Mouse (Mus musculus): Measurements from ENCODE around the gene Ovol2. TPM values are rescaled to one million over a fixed set of nuclear protein-coding genes. Genes with fewer than 3 reads are reported as not detected.

The Ovol2 gene
- polyA plus RNA-seq, 1 experiment, result 15.0 TPM

DNA sequence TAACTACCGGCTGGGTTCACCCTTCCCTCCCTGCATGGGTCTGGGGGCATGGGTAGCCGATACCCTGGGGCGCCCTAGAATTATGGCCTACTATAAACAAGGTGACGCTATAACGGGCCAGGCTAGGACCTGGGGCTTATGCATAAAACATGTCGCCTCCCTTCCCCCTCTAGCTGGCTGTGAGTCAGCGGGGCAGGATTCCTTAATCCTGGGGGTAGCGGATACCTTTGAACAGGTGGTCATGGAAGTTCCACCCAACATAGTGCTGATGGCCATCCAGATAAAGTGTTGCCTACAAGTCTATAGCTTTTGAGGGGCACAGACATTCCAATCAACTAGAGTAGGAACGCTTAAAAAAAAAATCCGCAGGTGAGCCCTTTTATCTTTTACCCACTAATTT, 2.0 kb downstream of the Ovol2 start:
- H3K4me1 ChIP-seq (ENCODE audit: control insufficient read depth, insufficient read depth, low read length), result no peaks in the 10 kb centered on the region
- no peak overlapping the region for H3K27ac ChIP-seq (ENCODE audit: insufficient read depth, low read length)
- peak overlapping the region; percentile 91 for H3K4me3 ChIP-seq (ENCODE audit: insufficient read depth, low read length)
- no peak for TF ChIP-seq CTCF (IDR thresholded peaks at IDR 0.05; ENCODE audit: extremely low read depth, insufficient read depth, low read length)
- no peak for TF ChIP-seq POLR2A (IDR thresholded peaks at IDR 0.05; ENCODE audit: extremely low read depth, insufficient read depth, low read length)

DNA sequence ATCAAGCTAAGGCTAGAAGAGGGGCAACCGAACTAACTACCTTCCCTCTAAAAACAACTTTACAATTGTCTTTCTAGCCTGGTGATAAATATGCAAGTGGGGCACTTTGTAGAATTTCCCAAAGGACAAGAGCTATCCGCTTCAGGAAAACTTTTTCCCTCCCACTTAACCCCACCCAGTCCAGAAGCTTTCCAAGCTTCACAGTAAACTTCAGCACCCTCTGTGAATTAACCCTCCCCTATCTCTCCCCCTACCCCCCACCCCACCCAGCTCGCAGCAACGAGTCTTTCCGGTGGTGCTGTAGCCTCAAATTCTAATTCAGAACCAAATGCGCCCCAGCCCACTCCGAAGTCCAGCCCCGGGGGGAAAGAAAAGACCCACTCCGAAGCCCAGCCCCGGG, 2.5 kb downstream of the Ovol2 start:
- Histone ChIP-seq H3K4me3 (ENCODE audit: insufficient read depth, low read length) (peak overlapping the region; percentile 91), H3K4me1 (ENCODE audit: control insufficient read depth, insufficient read depth, low read length) (no peaks in the 10 kb centered on the region), H3K27ac (ENCODE audit: insufficient read depth, low read length) (no peak overlapping the region)
- no peak for TF ChIP-seq POLR2A (IDR thresholded peaks at IDR 0.05; ENCODE audit: extremely low read depth, insufficient read depth, low read length)
- no peak for TF ChIP-seq CTCF (IDR thresholded peaks at IDR 0.05; ENCODE audit: extremely low read depth, insufficient read depth, low read length)

DNA sequence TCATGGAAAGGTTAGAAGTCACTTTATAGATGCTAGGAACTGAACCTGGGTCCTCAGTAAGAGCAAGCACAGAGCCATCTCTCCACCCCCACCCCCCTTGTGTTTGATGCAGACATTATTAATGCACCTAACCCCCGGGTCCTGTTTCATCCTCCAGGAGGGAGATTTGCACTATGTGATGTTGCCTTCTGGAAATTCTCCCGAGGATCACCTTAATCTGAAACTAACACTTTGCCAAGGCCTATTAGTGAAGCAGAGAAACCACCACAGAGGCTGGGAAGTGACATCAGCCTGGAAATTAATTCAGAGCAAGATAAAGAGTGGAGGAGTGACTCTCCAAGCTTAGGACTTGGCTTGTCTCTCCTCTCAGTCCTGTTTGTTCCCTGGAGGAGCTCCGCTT, 7.7 kb downstream of the Ovol2 start:
- peaks cover 2% of the 10 kb centered on the region; the same call in 1 of the 2 replicates for H3K4me1 ChIP-seq (ENCODE audit: control insufficient read depth, insufficient read depth, low read length)
- TF ChIP-seq CTCF (IDR thresholded peaks at IDR 0.05; ENCODE audit: extremely low read depth, insufficient read depth, low read length) (no peak), POLR2A (IDR thresholded peaks at IDR 0.05; ENCODE audit: extremely low read depth, insufficient read depth, low read length) (no peak)
- no peak overlapping the region for H3K4me3 ChIP-seq (ENCODE audit: insufficient read depth, low read length)
- H3K27ac ChIP-seq (ENCODE audit: insufficient read depth, low read length), result no peak overlapping the region

DNA sequence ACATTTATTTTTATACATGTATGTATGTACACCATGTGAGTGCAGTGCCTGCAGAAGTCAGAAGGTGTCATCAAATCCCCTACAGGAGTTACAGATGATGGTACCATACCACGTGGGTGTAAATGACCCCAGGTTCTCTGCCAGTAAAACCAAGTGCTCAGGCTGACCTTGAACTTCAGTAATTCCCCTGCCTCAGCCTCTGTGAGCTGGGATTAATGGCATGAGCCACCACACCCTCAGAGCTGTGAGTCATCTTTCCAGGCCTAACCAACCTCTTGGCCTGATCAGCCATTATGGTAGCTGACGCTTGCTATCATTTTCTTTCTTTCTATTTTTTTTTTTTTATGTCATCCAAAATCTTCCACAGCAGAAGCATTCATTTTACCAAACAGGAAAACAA, 20.6 kb downstream of the Ovol2 start:
- Histone ChIP-seq H3K4me3 (ENCODE audit: insufficient read depth, low read length) (no peak overlapping the region), H3K4me1 (ENCODE audit: control insufficient read depth, insufficient read depth, low read length) (no peaks in the 10 kb centered on the region), H3K27ac (ENCODE audit: insufficient read depth, low read length) (no peak overlapping the region)
- TF ChIP-seq POLR2A (IDR thresholded peaks at IDR 0.05; ENCODE audit: extremely low read depth, insufficient read depth, low read length), result no peak
- no peak for TF ChIP-seq CTCF (IDR thresholded peaks at IDR 0.05; ENCODE audit: extremely low read depth, insufficient read depth, low read length)

DNA sequence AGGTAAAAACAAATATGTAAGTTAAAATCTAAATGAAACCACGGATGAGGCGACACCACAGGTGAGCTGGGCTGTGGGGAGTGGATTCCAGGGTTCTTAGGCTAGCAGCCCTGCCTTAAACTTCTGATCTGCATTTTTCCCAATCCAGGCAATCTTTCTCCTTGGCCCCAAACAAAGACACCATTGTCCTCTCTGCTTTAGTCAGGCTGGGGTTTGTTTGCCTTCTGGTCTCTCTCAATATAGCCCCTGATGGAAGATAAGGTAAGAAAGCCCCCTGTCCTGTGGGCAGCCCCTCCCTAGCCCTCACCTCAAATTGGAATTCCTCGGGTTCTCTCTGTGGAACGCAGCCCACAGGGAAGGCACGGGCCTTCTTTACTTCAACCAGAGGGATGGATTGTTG, 21.7 kb downstream of the Ovol2 start:
- no peak for TF ChIP-seq POLR2A (IDR thresholded peaks at IDR 0.05; ENCODE audit: extremely low read depth, insufficient read depth, low read length)
- no peak for TF ChIP-seq CTCF (IDR thresholded peaks at IDR 0.05; ENCODE audit: extremely low read depth, insufficient read depth, low read length)
- H3K4me3 ChIP-seq (ENCODE audit: insufficient read depth, low read length), result no peak overlapping the region
- H3K27ac ChIP-seq (ENCODE audit: insufficient read depth, low read length), result no peak overlapping the region
- no peaks in the 10 kb centered on the region for H3K4me1 ChIP-seq (ENCODE audit: control insufficient read depth, insufficient read depth, low read length)

DNA sequence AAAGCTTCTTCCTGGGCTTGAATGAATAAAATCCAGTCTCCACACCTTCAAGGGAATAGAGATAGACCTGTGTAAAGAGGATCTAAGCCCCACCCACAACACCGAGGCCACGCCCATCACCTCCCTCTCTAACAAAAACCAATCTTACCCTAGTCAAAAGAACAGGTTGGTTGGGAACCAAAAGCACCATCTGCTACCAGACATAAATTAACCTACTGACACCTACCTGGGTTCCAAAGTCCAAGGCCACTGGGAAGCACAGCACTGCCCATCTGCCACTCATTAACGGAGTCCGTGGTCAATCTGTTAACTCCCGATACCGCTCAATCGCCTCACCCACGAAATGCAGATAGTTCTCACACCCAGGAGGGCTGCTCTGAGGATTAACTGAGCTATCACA, 23.4 kb downstream of the Ovol2 start:
- no peak overlapping the region for H3K27ac ChIP-seq (ENCODE audit: insufficient read depth, low read length)
- no peak for TF ChIP-seq CTCF (IDR thresholded peaks at IDR 0.05; ENCODE audit: extremely low read depth, insufficient read depth, low read length)
- no peaks in the 10 kb centered on the region for H3K4me1 ChIP-seq (ENCODE audit: control insufficient read depth, insufficient read depth, low read length)
- no peak overlapping the region for H3K4me3 ChIP-seq (ENCODE audit: insufficient read depth, low read length)

DNA sequence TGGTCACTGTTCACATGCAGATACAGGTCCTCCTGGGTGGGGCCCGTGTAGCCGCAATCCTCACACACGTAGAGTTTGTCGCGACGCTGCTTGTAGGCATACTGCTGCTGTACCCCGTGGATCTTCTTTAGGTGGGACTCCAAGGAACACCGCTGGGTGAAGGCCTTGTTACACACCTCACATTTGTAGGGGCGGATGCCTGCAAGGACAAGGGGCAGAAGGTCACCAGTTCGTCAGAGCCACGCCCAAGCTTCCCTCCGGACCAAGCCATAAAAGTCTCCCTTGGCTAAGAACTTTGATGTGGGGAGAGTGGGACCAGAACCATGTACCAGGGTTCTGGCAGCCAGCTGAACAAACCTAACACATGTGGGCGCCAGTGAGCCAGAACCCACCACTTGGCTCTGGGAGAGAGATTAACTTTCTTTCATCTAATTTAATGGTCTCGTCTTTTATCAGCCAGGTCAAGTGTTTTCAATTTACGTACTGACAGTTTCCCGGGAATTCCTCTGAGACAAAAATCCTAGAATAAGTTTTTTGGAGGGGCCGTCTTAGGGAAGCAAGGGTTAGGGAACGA, 26.1 kb downstream of the Ovol2 start:
- Histone ChIP-seq H3K4me3 (ENCODE audit: insufficient read depth, low read length) (no peak overlapping the region), H3K27ac (ENCODE audit: insufficient read depth, low read length) (no peak overlapping the region), H3K4me1 (ENCODE audit: control insufficient read depth, insufficient read depth, low read length) (no peaks in the 10 kb centered on the region)
- TF ChIP-seq POLR2A (IDR thresholded peaks at IDR 0.05; ENCODE audit: extremely low read depth, insufficient read depth, low read length) (no peak), CTCF (IDR thresholded peaks at IDR 0.05; ENCODE audit: extremely low read depth, insufficient read depth, low read length) (peak; percentile 21; the same call in 1 of the 2 replicates)

DNA sequence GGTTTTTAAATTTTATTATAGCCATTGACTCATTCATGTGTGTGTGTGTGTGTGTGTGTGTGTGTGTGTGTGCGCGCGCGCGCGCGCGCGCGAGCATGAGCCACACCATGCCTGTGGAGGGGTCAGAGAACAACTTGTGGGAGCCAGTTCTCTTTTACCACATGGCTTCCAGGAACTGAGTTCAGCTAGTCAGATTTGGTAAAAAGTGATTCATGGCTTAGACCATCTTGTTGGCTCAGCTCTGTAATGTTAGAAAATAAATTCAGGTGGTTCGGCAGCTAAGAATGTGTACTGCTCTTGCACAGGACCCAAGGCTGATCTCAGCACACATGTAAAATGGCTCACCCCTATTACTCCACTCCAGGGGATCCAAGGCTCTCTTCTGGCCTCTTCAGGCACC, 30.8 kb downstream of the Ovol2 start:
- H3K4me1 ChIP-seq (ENCODE audit: control insufficient read depth, insufficient read depth, low read length), result peaks cover 3% of the 10 kb centered on the region; the same call in 1 of the 2 replicates
- no peak overlapping the region for H3K4me3 ChIP-seq (ENCODE audit: insufficient read depth, low read length)
- TF ChIP-seq CTCF (IDR thresholded peaks at IDR 0.05; ENCODE audit: extremely low read depth, insufficient read depth, low read length), result no peak
- no peak for TF ChIP-seq POLR2A (IDR thresholded peaks at IDR 0.05; ENCODE audit: extremely low read depth, insufficient read depth, low read length)
- no peak overlapping the region for H3K27ac ChIP-seq (ENCODE audit: insufficient read depth, low read length)

DNA sequence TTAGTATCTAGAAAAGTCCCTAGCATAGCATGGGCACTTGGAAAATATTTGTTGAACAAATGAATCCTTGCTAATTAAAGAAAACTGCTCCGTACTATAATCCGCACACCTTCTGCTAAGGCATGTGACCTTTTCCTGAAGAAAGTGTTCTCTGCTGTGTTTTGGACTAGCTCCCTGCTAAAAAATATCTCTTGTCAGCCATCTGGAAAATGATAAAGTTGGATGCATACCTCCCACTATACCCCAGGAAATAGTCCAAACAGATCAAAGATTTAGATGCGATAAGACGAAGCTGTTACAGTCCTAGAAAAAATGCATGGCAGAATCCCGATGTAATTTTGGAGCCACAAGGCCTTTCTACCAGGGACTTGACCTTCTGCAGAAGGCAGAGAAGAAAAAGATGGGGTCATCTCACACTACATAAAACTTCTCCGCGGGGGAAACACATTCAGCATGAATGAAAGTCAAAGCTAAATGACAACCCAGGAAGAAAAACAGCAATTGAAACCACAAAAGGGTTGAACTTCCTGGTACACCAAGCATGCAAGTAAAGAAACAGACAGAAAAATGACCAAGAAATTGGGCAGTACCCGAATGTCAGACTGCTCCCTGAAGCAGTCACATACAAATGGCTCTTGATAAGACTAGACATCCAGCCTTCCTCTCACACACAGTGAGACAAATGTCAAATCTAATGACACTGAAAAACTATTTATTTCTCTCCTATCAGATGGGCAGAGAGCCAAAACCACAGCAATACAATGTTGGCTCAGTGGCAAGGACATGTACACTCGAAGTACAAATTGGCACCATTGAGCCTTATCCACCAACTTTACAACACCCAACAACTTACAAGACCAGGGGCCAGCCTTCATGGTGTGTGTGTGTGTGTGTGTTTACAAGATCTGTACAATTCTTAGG, 31.9 kb downstream of the Ovol2 start:
- no peak for TF ChIP-seq POLR2A (IDR thresholded peaks at IDR 0.05; ENCODE audit: extremely low read depth, insufficient read depth, low read length)
- TF ChIP-seq CTCF (IDR thresholded peaks at IDR 0.05; ENCODE audit: extremely low read depth, insufficient read depth, low read length), result no peak
- H3K4me1 ChIP-seq (ENCODE audit: control insufficient read depth, insufficient read depth, low read length), result peaks cover 3% of the 10 kb centered on the region; the same call in 1 of the 2 replicates
- no peak overlapping the region for H3K4me3 ChIP-seq (ENCODE audit: insufficient read depth, low read length)
- H3K27ac ChIP-seq (ENCODE audit: insufficient read depth, low read length), result peak overlapping the region; percentile 87
